ENCODE assay signal across 12 mouse cellular contexts in the genomic region with DNA sequence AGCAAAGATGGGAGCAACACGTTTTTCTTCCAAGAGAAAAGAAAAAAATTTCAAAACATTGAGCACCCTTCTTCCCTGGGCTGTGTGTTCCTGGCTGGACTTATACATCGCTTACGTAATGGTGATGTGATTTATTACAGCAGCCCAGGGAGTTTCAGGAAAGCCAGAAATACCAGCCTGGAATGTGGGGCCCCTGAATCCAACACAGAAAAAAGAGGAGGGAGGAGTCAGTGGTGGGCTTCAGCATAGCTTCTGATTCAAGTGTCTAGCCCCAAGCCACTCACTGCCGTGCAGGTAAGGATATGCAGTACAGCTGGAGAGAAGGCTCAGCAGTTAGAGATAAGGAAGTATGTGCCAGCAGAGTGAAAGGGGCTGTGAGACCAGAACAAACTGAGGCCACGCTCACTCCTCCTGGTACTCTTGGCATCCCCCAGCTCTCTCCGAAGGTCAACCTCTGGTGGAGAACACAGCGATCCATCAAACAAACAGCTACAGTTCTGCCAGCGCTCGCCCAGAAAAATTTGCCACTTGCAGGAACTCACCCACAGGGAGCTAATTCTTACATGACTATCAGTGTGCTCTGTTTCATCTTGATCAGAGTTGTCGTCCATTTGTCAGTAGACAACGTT.
DNase-seq lines count a peak whose midpoint lies in the region; ATAC-seq lines count a peak whose summit lies in the region.
"Had no signal": no experiment of that assay in that cellular context is flagged by ENCODE, and none has a peak within 500 bp of the region (broad histone marks: within the 10 kb centered on the region; RNA-seq: fewer than 3 reads in every experiment).

No protein-coding gene starts in this region.

- peak; percentile 76 for DNase-seq in heart, embryonic 10.5 days (ENCODE audit: low spot score)
- DNase-seq in heart, postnatal 14 days: no peak
- DNase-seq in NIH3T3 (ENCODE audit: low read depth): peak; percentile 62
- DNase-seq in forelimb bud, embryonic 11.5 days (ENCODE audit: low read depth, low spot score): peak; percentile 72
- peak; percentile 46 for DNase-seq in lung, postnatal 10 days
- no peak for DNase-seq in left cerebral cortex, postnatal 10 days (ENCODE audit: extremely low spot score in 1 of 2, low spot score in 2 of 2)
- DNase-seq in c-Kit-positive CD71-positive TER-119-positive erythroid progenitor cells, embryonic 14.5 days (ENCODE audit: low spot score): no peak
- DNase-seq: cerebellum, adult 8-10 months had no signal

- ATAC-seq in activated CD4-positive, CD25-positive, alpha-beta regulatory T cell, adult 4 months: no peak
- ATAC-seq: forebrain, embryonic 13.5 days had no signal

- H3K27me3 ChIP-seq in heart, embryonic 10.5 days (ENCODE audit: insufficient read depth, poor library complexity, severe bottlenecking): no peaks in the 10 kb centered on the region
- H3K27me3 ChIP-seq: forebrain, embryonic 13.5 days had no signal

- WGBS in heart, embryonic 10.5 days: 39% methylated on average over 11 of the region's 11 CpGs

- peak overlapping the region; percentile 69 for H3K27ac ChIP-seq in heart, embryonic 10.5 days
- H3K27ac ChIP-seq: forebrain, embryonic 13.5 days; heart, adult 2 months; midbrain, embryonic 10.5 days had no signal

- intact Hi-C loops in heart, postnatal 14 days (cut with DNase I): no loop called here
- intact Hi-C loops in left cerebral cortex, postnatal 10 days (cut with DNase I): no loop called here

- no peaks in the 10 kb centered on the region for H3K9me3 ChIP-seq in heart, embryonic 10.5 days
- H3K9me3 ChIP-seq: forebrain, embryonic 13.5 days; midbrain, embryonic 10.5 days had no signal

- H3K4me1 ChIP-seq in heart, embryonic 10.5 days: peaks cover 33% of the 10 kb centered on the region
- H3K4me1 ChIP-seq: forebrain, embryonic 13.5 days had no signal

- H3K4me3 ChIP-seq in heart, embryonic 10.5 days: no peak overlapping the region
- H3K4me3 ChIP-seq: forebrain, embryonic 13.5 days; heart, adult 2 months; midbrain, embryonic 10.5 days had no signal

- H3K36me3 ChIP-seq in heart, embryonic 10.5 days: no peaks in the 10 kb centered on the region
- H3K36me3 ChIP-seq: midbrain, embryonic 10.5 days had no signal

Comparison
In these comparisons a context has a peak if more than half of its experiments do, and no peak if none do; other contexts are left out.
1. DNase-seq: peak in heart, embryonic 10.5 days (single experiment), NIH3T3 (single experiment), forelimb bud, embryonic 11.5 days (single experiment) and lung, postnatal 10 days (single experiment); none in heart, postnatal 14 days (0 of 2), left cerebral cortex, postnatal 10 days (0 of 2) and c-Kit-positive CD71-positive TER-119-positive erythroid progenitor cells, embryonic 14.5 days (single experiment).